Mouse (Mus musculus) embryo, embryonic 10 days (tissue): Measurements from ENCODE around the gene Dll1.

ENCODE experiments used
- DNase-seq: peaks from one replicate; pipeline ENCODE4 v3.0.0-alpha.2; 2015; ENCODE audit warnings: low spot score

Gene Dll1

GRCm38 (mm10) chr17:15378413-15379109, 1.9 kb upstream of the Dll1 start:
- DNase-seq, result peak; percentile 57

- peak; percentile 77 for DNase-seq
These were observed 1.2 kb upstream of the Dll1 start for GRCm38 (mm10) chr17:15377901-15378300.

- peak; percentile 85 for DNase-seq
These were observed 775 bp downstream of the Dll1 start for GRCm38 (mm10) chr17:15375701-15376493.

GRCm38 (mm10) chr17:15375224-15375623, 1.4 kb downstream of the Dll1 start:
- no peak for DNase-seq

- DNase-seq, result no peak
These were observed 2.1 kb downstream of the Dll1 start for GRCm38 (mm10) chr17:15374321-15375141.

- no peak for DNase-seq
These were observed 3.6 kb downstream of the Dll1 start for GRCm38 (mm10) chr17:15372931-15373652.

- peak; percentile 66 for DNase-seq
These were observed 4.5 kb downstream of the Dll1 start for GRCm38 (mm10) chr17:15371967-15372835.

- no peak for DNase-seq
These were observed 6.3 kb downstream of the Dll1 start for GRCm38 (mm10) chr17:15370401-15370800.

GRCm38 (mm10) chr17:15365650-15366049, 11.0 kb downstream of the Dll1 start:
- DNase-seq, result no peak

- DNase-seq, result no peak
These were observed 13.0 kb downstream of the Dll1 start for GRCm38 (mm10) chr17:15363656-15364055.

GRCm38 (mm10) chr17:15357071-15357470, 19.6 kb downstream of the Dll1 start:
- DNase-seq, result no peak

- no peak for DNase-seq
These were observed 20.1 kb downstream of the Dll1 start for GRCm38 (mm10) chr17:15356526-15356925.

- DNase-seq, result no peak
These were observed 21.6 kb downstream of the Dll1 start for GRCm38 (mm10) chr17:15355072-15355471.

- no peak for DNase-seq
These were observed 22.7 kb downstream of the Dll1 start for GRCm38 (mm10) chr17:15354006-15354405.

- no peak for DNase-seq
These were observed 23.6 kb downstream of the Dll1 start for GRCm38 (mm10) chr17:15352869-15353610.

GRCm38 (mm10) chr17:15350152-15350551, 26.5 kb downstream of the Dll1 start:
- no peak for DNase-seq

- DNase-seq, result peak; percentile 82
These were observed 33.4 kb downstream of the Dll1 start for GRCm38 (mm10) chr17:15343071-15343822.

GRCm38 (mm10) chr17:15337906-15338305, 38.8 kb downstream of the Dll1 start:
- no peak for DNase-seq

GRCm38 (mm10) chr17:15329740-15330318, 46.8 kb downstream of the Dll1 start:
- peak; percentile 10 for DNase-seq
